Mouse (Mus musculus): ENCODE data around the gene Prokr1. TPM values are rescaled to one million over a fixed set of nuclear protein-coding genes. Genes with fewer than 3 reads are reported as not detected.
"Not testable (repeated sequence)": the region's sequence is repeated elsewhere in the genome, so short reads cannot be mapped to it uniquely, and the experiment has no call there.

The Prokr1 gene
- polyA plus RNA-seq, 1 experiment from 2014 or later = 2.2 TPM

GRCm38 (mm10) chr6:87581071-87581470, 9.5 kb downstream of the Prokr1 start:
- Histone ChIP-seq H3K4me2 (ENCODE audit: low read length) (no peak overlapping the region), H3K9me3 (ENCODE audit: control insufficient read depth, low read length) (no peaks in the 10 kb centered on the region), H3K36me3 (ENCODE audit: control insufficient read depth, insufficient read depth, low read length) (no peaks in the 10 kb centered on the region), H3K9ac (ENCODE audit: low read depth, low read length) (no peak overlapping the region), H3K4me3 (ENCODE audit: low read length) (no peak overlapping the region), H3K4me1 (ENCODE audit: control insufficient read depth, insufficient read depth, low read depth, low read length) (no peaks in the 10 kb centered on the region), H3K27ac (ENCODE audit: low read depth, low read length) (no peak overlapping the region), H3K27me3 (replicated peaks; ENCODE audit: control insufficient read depth, insufficient read depth, low read length) (no peaks in the 10 kb centered on the region)
- WGBS = 84% methylated on average over 15 of the region's 15 CpGs
- ATAC-seq = no peak

DNA sequence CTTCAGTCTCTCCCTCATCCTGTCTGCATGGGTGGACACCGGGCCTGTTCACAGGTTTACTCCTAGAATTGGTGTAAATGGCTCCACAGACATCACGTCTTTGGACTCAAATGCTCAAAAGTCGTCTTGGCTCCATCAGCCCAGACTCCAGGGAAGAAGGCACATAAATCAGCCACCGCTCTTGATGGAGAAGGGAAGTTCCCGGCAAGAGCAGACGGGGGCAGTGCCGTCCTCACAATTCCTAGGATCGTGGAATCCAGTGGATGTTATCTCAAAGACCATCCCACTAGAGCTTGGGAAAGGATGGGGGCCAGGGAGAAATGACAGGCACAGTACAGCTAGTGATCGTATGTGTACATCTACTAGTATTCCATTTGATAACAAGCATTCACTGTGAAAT, 12.3 kb downstream of the Prokr1 start:
- 40% methylated on average over 9 of the region's 9 CpGs for WGBS
- H3K4me2 ChIP-seq (ENCODE audit: low read length) = no peak overlapping the region
- H3K4me1 ChIP-seq (ENCODE audit: control insufficient read depth, insufficient read depth, low read depth, low read length) = no peaks in the 10 kb centered on the region
- H3K9me3 ChIP-seq (ENCODE audit: control insufficient read depth, low read length) = no peaks in the 10 kb centered on the region
- H3K36me3 ChIP-seq (ENCODE audit: control insufficient read depth, insufficient read depth, low read length) = no peaks in the 10 kb centered on the region
- H3K4me3 ChIP-seq (ENCODE audit: low read length) = no peak overlapping the region
- H3K27ac ChIP-seq (ENCODE audit: low read depth, low read length) = no peak overlapping the region
- H3K27me3 ChIP-seq (replicated peaks; ENCODE audit: control insufficient read depth, insufficient read depth, low read length) = no peaks in the 10 kb centered on the region
- 0 out of 2 replicates have a peak, but pooled peaks have one; percentile 45 for ATAC-seq
- H3K9ac ChIP-seq (ENCODE audit: low read depth, low read length) = no peak overlapping the region

GRCm38 (mm10) chr6:87576648-87577330, 13.8 kb downstream of the Prokr1 start:
- H3K27me3 ChIP-seq (replicated peaks; ENCODE audit: control insufficient read depth, insufficient read depth, low read length) = no peaks in the 10 kb centered on the region
- WGBS = 47% methylated on average over 4 of the region's 4 CpGs
- no peak overlapping the region for H3K4me3 ChIP-seq (ENCODE audit: low read length)
- no peaks in the 10 kb centered on the region for H3K9me3 ChIP-seq (ENCODE audit: control insufficient read depth, low read length)
- H3K4me2 ChIP-seq (ENCODE audit: low read length) = no peak overlapping the region
- H3K9ac ChIP-seq (ENCODE audit: low read depth, low read length) = no peak overlapping the region
- no peaks in the 10 kb centered on the region for H3K4me1 ChIP-seq (ENCODE audit: control insufficient read depth, insufficient read depth, low read depth, low read length)
- H3K27ac ChIP-seq (ENCODE audit: low read depth, low read length) = no peak overlapping the region
- no peak for ATAC-seq
- no peaks in the 10 kb centered on the region for H3K36me3 ChIP-seq (ENCODE audit: control insufficient read depth, insufficient read depth, low read length)

- H3K9me3 ChIP-seq (ENCODE audit: control insufficient read depth, low read length); H3K27ac ChIP-seq (ENCODE audit: low read depth, low read length); H3K4me2 ChIP-seq (ENCODE audit: low read length); H3K4me1 ChIP-seq (ENCODE audit: control insufficient read depth, insufficient read depth, low read depth, low read length); H3K9ac ChIP-seq (ENCODE audit: low read depth, low read length); H3K4me3 ChIP-seq (ENCODE audit: low read length); H3K36me3 ChIP-seq (ENCODE audit: control insufficient read depth, insufficient read depth, low read length); H3K27me3 ChIP-seq (replicated peaks; ENCODE audit: control insufficient read depth, insufficient read depth, low read length); ATAC-seq: not testable (repeated sequence)
Measured at GRCm38 (mm10) chr6:87571863-87572262, 18.7 kb downstream of the Prokr1 start.

DNA sequence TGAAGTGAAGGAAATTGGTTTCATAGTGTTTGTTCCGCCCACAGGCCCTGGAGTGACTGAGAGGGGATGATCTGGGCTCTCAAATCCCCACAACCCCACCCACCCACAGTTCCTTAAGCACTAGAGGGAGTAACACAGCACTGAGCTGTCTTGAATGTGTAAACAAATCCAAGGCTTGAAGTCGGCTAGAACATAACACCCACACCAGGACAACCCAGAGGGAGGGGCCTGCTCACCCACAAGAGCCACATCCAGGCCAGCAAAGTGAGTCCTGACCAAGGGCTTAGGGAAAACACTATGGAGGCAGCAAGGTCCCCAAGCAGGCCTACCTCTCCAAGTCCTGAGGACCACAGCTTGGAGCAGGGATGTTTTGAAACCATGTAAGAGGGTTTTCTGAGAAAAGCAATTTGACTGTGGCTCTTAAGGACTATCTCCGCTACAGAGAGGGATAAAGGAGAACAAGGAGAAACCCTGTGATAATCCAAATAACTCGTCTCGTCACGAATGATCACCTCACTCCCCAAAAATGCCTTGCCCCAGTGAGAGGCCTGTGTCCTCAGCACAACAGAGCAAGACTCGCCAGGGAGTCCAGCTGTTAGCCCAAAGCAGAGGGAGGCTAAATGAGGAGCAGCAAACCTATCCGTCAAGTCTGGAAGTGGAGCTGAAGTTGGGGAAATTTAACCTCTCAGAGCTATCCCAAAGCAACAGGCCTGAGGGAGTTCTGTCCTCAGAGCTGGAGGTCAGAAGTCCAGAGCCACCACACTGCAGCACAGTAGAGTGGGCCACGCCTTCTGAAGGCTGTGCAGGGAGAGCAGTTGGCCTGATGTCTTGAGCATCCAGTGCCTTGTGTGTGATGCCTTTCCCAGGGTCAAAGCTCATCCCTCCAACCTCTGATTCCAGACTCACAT, 22.6 kb downstream of the Prokr1 start:
- no peak for ATAC-seq
- WGBS = 59% methylated on average over 9 of the region's 9 CpGs
- Histone ChIP-seq H3K27ac (ENCODE audit: low read depth, low read length) (no peak overlapping the region), H3K36me3 (ENCODE audit: control insufficient read depth, insufficient read depth, low read length) (no peaks in the 10 kb centered on the region), H3K4me3 (ENCODE audit: low read length) (no peak overlapping the region), H3K4me2 (ENCODE audit: low read length) (no peak overlapping the region), H3K9me3 (ENCODE audit: control insufficient read depth, low read length) (no peaks in the 10 kb centered on the region), H3K4me1 (ENCODE audit: control insufficient read depth, insufficient read depth, low read depth, low read length) (no peaks in the 10 kb centered on the region), H3K27me3 (replicated peaks; ENCODE audit: control insufficient read depth, insufficient read depth, low read length) (no peaks in the 10 kb centered on the region), H3K9ac (ENCODE audit: low read depth, low read length) (no peak overlapping the region)

DNA sequence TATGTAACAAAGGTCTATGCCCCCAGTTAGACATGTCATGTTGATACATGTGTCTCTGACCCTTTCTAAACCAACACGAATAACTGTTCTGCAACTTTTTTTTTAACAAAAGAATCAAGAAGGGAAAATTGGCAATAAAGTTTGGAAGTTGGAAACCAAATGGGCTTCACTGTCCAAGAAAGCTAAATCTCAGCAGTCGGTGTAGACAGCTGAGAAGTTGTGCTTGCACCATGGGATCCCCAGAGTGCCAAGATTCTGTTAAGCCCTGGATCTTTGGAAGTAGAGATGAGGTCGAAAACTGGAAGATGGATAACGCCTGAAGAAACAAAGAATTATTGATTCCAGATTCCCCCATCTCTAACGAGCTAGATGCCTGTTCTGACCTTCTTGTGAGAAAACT, 25.4 kb downstream of the Prokr1 start:
- no peaks in the 10 kb centered on the region for H3K4me1 ChIP-seq (ENCODE audit: control insufficient read depth, insufficient read depth, low read depth, low read length)
- 89% methylated on average over 5 of the region's 5 CpGs for WGBS
- no peak for ATAC-seq

GRCm38 (mm10) chr6:87564356-87564755, 26.2 kb downstream of the Prokr1 start:
- H3K4me3 ChIP-seq (ENCODE audit: low read length) = no peak overlapping the region
- no peak for ATAC-seq
- no peaks in the 10 kb centered on the region for H3K27me3 ChIP-seq (replicated peaks; ENCODE audit: control insufficient read depth, insufficient read depth, low read length)
- no peak overlapping the region for H3K4me2 ChIP-seq (ENCODE audit: low read length)
- H3K27ac ChIP-seq (ENCODE audit: low read depth, low read length) = no peak overlapping the region
- no peak overlapping the region for H3K9ac ChIP-seq (ENCODE audit: low read depth, low read length)
- H3K4me1 ChIP-seq (ENCODE audit: control insufficient read depth, insufficient read depth, low read depth, low read length) = no peaks in the 10 kb centered on the region
- no peaks in the 10 kb centered on the region for H3K9me3 ChIP-seq (ENCODE audit: control insufficient read depth, low read length)
- no peaks in the 10 kb centered on the region for H3K36me3 ChIP-seq (ENCODE audit: control insufficient read depth, insufficient read depth, low read length)
- WGBS = 95% methylated on average over 4 of the region's 4 CpGs

More for the DNA sequence above, 25.4 kb downstream of the Prokr1 start:
- Histone ChIP-seq H3K9me3 (ENCODE audit: control insufficient read depth, low read length) (no peaks in the 10 kb centered on the region), H3K36me3 (ENCODE audit: control insufficient read depth, insufficient read depth, low read length) (no peaks in the 10 kb centered on the region), H3K4me3 (ENCODE audit: low read length) (no peak overlapping the region), H3K27me3 (replicated peaks; ENCODE audit: control insufficient read depth, insufficient read depth, low read length) (no peaks in the 10 kb centered on the region), H3K4me2 (ENCODE audit: low read length) (no peak overlapping the region), H3K27ac (ENCODE audit: low read depth, low read length) (no peak overlapping the region), H3K9ac (ENCODE audit: low read depth, low read length) (no peak overlapping the region)

- H3K4me1 ChIP-seq (ENCODE audit: control insufficient read depth, insufficient read depth, low read depth, low read length) = no peaks in the 10 kb centered on the region
- H3K4me2 ChIP-seq (ENCODE audit: low read length) = no peak overlapping the region
- H3K27ac ChIP-seq (ENCODE audit: low read depth, low read length) = no peak overlapping the region
- H3K36me3 ChIP-seq (ENCODE audit: control insufficient read depth, insufficient read depth, low read length) = no peaks in the 10 kb centered on the region
- H3K4me3 ChIP-seq (ENCODE audit: low read length) = no peak overlapping the region
- 83% methylated on average over 3 of the region's 3 CpGs for WGBS
- ATAC-seq = no peak
- no peaks in the 10 kb centered on the region for H3K27me3 ChIP-seq (replicated peaks; ENCODE audit: control insufficient read depth, insufficient read depth, low read length)
- no peak overlapping the region for H3K9ac ChIP-seq (ENCODE audit: low read depth, low read length)
- no peaks in the 10 kb centered on the region for H3K9me3 ChIP-seq (ENCODE audit: control insufficient read depth, low read length)
Measured at GRCm38 (mm10) chr6:87553724-87554123, 36.8 kb downstream of the Prokr1 start.

- no peaks in the 10 kb centered on the region for H3K9me3 ChIP-seq (ENCODE audit: control insufficient read depth, low read length)
- no peak overlapping the region for H3K4me2 ChIP-seq (ENCODE audit: low read length)
- H3K9ac ChIP-seq (ENCODE audit: low read depth, low read length) = no peak overlapping the region
- H3K27ac ChIP-seq (ENCODE audit: low read depth, low read length) = no peak overlapping the region
- no peak overlapping the region for H3K4me3 ChIP-seq (ENCODE audit: low read length)
- H3K27me3 ChIP-seq (replicated peaks; ENCODE audit: control insufficient read depth, insufficient read depth, low read length) = no peaks in the 10 kb centered on the region
- no peaks in the 10 kb centered on the region for H3K4me1 ChIP-seq (ENCODE audit: control insufficient read depth, insufficient read depth, low read depth, low read length)
- H3K36me3 ChIP-seq (ENCODE audit: control insufficient read depth, insufficient read depth, low read length) = no peaks in the 10 kb centered on the region
- ATAC-seq = no peak
- WGBS = 64% methylated on average over 7 of the region's 7 CpGs
Measured at GRCm38 (mm10) chr6:87552054-87552807, 38.3 kb downstream of the Prokr1 start.
